Mouse (Mus musculus) intestine, embryonic 16.5 days (tissue): ENCODE data around the gene Raf1. TPM values are rescaled to one million over a fixed set of nuclear protein-coding genes. Genes with fewer than 3 reads are reported as not detected.

Experiments used
- ATAC-seq: fragments of 200-750 bp; cut with Nextera tagmentation; 2 replicates; pipeline ENCODE4 v1.8.0; 2017; ENCODE audit warnings: moderate TSS enrichment, moderate library complexity
- H3K27ac ChIP-seq: fragments of 300-500 bp; sonication (generic); 2 replicates; pipeline ENCODE4 v1.5.1; 2014; ENCODE audit warnings: mild to moderate bottlenecking, low read length
- H3K27me3 ChIP-seq: fragments of 300-500 bp; sonication (generic); replicated peaks from 2 replicates; pipeline ENCODE4 v1.6.1; 2014; ENCODE audit warnings: low read length, control low read depth, mixed read lengths; ENCODE audit not compliant: control insufficient read depth, insufficient read depth
- H3K36me3 ChIP-seq: fragments of 300-500 bp; sonication (generic); 2 replicates; pipeline ENCODE4 v1.6.1; 2014; ENCODE audit warnings: low read length, control low read depth; ENCODE audit not compliant: control insufficient read depth, insufficient read depth
- H3K4me1 ChIP-seq: fragments of 300-500 bp; sonication (generic); 2 replicates; pipeline ENCODE4 v1.6.1; 2014; ENCODE audit warnings: low read length, control low read depth, mixed read lengths; ENCODE audit not compliant: control insufficient read depth, insufficient read depth
- H3K4me2 ChIP-seq: fragments of 300-500 bp; sonication (generic); 2 replicates; pipeline ENCODE4 v1.6.1; 2014; ENCODE audit warnings: low read depth, low read length, control low read depth
- H3K4me3 ChIP-seq: fragments of 300-500 bp; sonication (generic); 2 replicates; pipeline ENCODE4 v1.5.1; 2014; ENCODE audit warnings: mild to moderate bottlenecking, low read length
- H3K9ac ChIP-seq: fragments of 300-500 bp; sonication (generic); 2 replicates; pipeline ENCODE4 v1.6.1; 2014; ENCODE audit warnings: low read depth, low read length
- H3K9me3 ChIP-seq: fragments of 300-500 bp; sonication (generic); 2 replicates; pipeline ENCODE4 v1.6.1; 2016; ENCODE audit warnings: low read length, control low read depth; ENCODE audit not compliant: control insufficient read depth
- WGBS: fragments of 180-500 bp; shearing (Covaris S2); extraction: QIAGEN DNeasy Blood & Tissue Kit; methylation state at CpG from one replicate; pipeline ENCODE4 v1.1.7; 2014; 5-methylcytosine and 5-hydroxymethylcytosine counted together
- polyA plus RNA-seq: library from polyadenylated mRNA; unstranded; fragments of >200 nt; fragmentation: Nextera tagmentation; extraction: Ambion mirVana; gene quantifications from 2 replicates; pipeline ENCODE4 v1.2.1, GENCODE M21; 2015

The Raf1 gene
- polyA plus RNA-seq, 1 experiment from 2014 or later, result 71.4 TPM

- no peak overlapping the region for H3K9ac ChIP-seq
- peak; percentile 41; the same call in 1 of the 2 replicates for ATAC-seq
Observed at GRCm38 (mm10) chr6:115697739-115698558, 21.5 kb upstream of the Raf1 start.

GRCm38 (mm10) chr6:115696707-115697215 lies 20.3 kb upstream of the Raf1 start:
- no peak for ATAC-seq
- Histone ChIP-seq H3K4me1 (0 out of 2 replicates have a peak, but pooled peaks cover 7% of the 10 kb centered on the region), H3K9me3 (no peaks in the 10 kb centered on the region), H3K27me3 (no peaks in the 10 kb centered on the region), H3K9ac (no peak overlapping the region), H3K36me3 (no peaks in the 10 kb centered on the region), H3K27ac (no peak overlapping the region), H3K4me3 (no peak overlapping the region), H3K4me2 (no peak overlapping the region)
- WGBS, result 81% methylated on average over 7 of the region's 7 CpGs

More at GRCm38 (mm10) chr6:115697739-115698558, 21.5 kb upstream of the Raf1 start:
- Histone ChIP-seq H3K27me3 (no peaks in the 10 kb centered on the region), H3K9me3 (no peaks in the 10 kb centered on the region), H3K27ac (peak overlapping the region; percentile 27), H3K36me3 (no peaks in the 10 kb centered on the region), H3K4me1 (0 out of 2 replicates have a peak, but pooled peaks cover 7% of the 10 kb centered on the region), H3K4me2 (no peak overlapping the region), H3K4me3 (no peak overlapping the region)
- WGBS, result 65% methylated on average over 17 of the region's 17 CpGs

- H3K27ac ChIP-seq, result no peak overlapping the region
- no peak for ATAC-seq
- H3K9ac ChIP-seq, result no peak overlapping the region
- no peak overlapping the region for H3K4me3 ChIP-seq
- H3K9me3 ChIP-seq, result no peaks in the 10 kb centered on the region
- WGBS, result 57% methylated on average over 7 of the region's 7 CpGs
- 0 out of 2 replicates have a peak, but pooled peaks cover 7% of the 10 kb centered on the region for H3K4me1 ChIP-seq
- no peaks in the 10 kb centered on the region for H3K27me3 ChIP-seq
- H3K4me2 ChIP-seq, result no peak overlapping the region
- H3K36me3 ChIP-seq, result no peaks in the 10 kb centered on the region
Observed at GRCm38 (mm10) chr6:115695124-115695523, 18.7 kb upstream of the Raf1 start.

- H3K9me3 ChIP-seq, result no peaks in the 10 kb centered on the region
- H3K4me1 ChIP-seq, result 0 out of 2 replicates have a peak, but pooled peaks cover 7% of the 10 kb centered on the region
- no peaks in the 10 kb centered on the region for H3K27me3 ChIP-seq
- H3K36me3 ChIP-seq, result no peaks in the 10 kb centered on the region
- no peak for ATAC-seq
- H3K4me3 ChIP-seq, result no peak overlapping the region
- H3K9ac ChIP-seq, result no peak overlapping the region
- no peak overlapping the region for H3K27ac ChIP-seq
- H3K4me2 ChIP-seq, result no peak overlapping the region
- WGBS, result 49% methylated on average over 9 of the region's 9 CpGs
Observed at GRCm38 (mm10) chr6:115694441-115694842, 18.0 kb upstream of the Raf1 start.

GRCm38 (mm10) chr6:115692963-115693730 lies 16.7 kb upstream of the Raf1 start:
- no peaks in the 10 kb centered on the region for H3K27me3 ChIP-seq
- H3K9me3 ChIP-seq, result no peaks in the 10 kb centered on the region
- no peak overlapping the region for H3K4me2 ChIP-seq
- 0 out of 2 replicates have a peak, but pooled peaks have one; percentile 31 for ATAC-seq
- no peak overlapping the region for H3K27ac ChIP-seq
- no peak overlapping the region for H3K4me3 ChIP-seq
- WGBS, result 70% methylated on average over 5 of the region's 5 CpGs
- H3K9ac ChIP-seq, result no peak overlapping the region
- 0 out of 2 replicates have a peak, but pooled peaks cover 7% of the 10 kb centered on the region for H3K4me1 ChIP-seq
- H3K36me3 ChIP-seq, result no peaks in the 10 kb centered on the region

GRCm38 (mm10) chr6:115692163-115692950 lies 15.9 kb upstream of the Raf1 start:
- no peaks in the 10 kb centered on the region for H3K4me1 ChIP-seq
- ATAC-seq, result no peak
- 49% methylated on average over 9 of the region's 9 CpGs for WGBS
- H3K27me3 ChIP-seq, result no peaks in the 10 kb centered on the region
- no peaks in the 10 kb centered on the region for H3K9me3 ChIP-seq
- H3K4me2 ChIP-seq, result no peak overlapping the region
- H3K36me3 ChIP-seq, result no peaks in the 10 kb centered on the region
- H3K9ac ChIP-seq, result no peak overlapping the region
- no peak overlapping the region for H3K4me3 ChIP-seq
- H3K27ac ChIP-seq, result no peak overlapping the region

- H3K9ac ChIP-seq, result no peak overlapping the region
- no peaks in the 10 kb centered on the region for H3K36me3 ChIP-seq
- H3K9me3 ChIP-seq, result peaks cover 6% of the 10 kb centered on the region; the same call in 1 of the 2 replicates
- H3K4me1 ChIP-seq, result no peaks in the 10 kb centered on the region
- no peak overlapping the region for H3K4me2 ChIP-seq
- H3K27ac ChIP-seq, result no peak overlapping the region
- no peak for ATAC-seq
- H3K27me3 ChIP-seq, result no peaks in the 10 kb centered on the region
- no peak overlapping the region for H3K4me3 ChIP-seq
- 85% methylated on average over 4 of the region's 4 CpGs for WGBS
Observed at GRCm38 (mm10) chr6:115690105-115690504, 13.7 kb upstream of the Raf1 start.

- Histone ChIP-seq H3K36me3 (no peaks in the 10 kb centered on the region), H3K9ac (no peak overlapping the region), H3K4me3 (no peak overlapping the region), H3K27ac (no peak overlapping the region), H3K4me1 (no peaks in the 10 kb centered on the region), H3K4me2 (no peak overlapping the region), H3K27me3 (no peaks in the 10 kb centered on the region), H3K9me3 (peaks cover 6% of the 10 kb centered on the region; the same call in 1 of the 2 replicates)
- 72% methylated on average over 4 of the region's 4 CpGs for WGBS
- ATAC-seq, result no peak
Observed at GRCm38 (mm10) chr6:115688589-115688988, 12.2 kb upstream of the Raf1 start.
